Mouse (Mus musculus): ENCODE measurements at regions not wholly inside any gene's neighbourhood (a gene's known extent, or its start where the extent isn't known, plus 50 kb on each side); places are given as distances from the start of the nearest gene placed in this dataset.

DNA sequence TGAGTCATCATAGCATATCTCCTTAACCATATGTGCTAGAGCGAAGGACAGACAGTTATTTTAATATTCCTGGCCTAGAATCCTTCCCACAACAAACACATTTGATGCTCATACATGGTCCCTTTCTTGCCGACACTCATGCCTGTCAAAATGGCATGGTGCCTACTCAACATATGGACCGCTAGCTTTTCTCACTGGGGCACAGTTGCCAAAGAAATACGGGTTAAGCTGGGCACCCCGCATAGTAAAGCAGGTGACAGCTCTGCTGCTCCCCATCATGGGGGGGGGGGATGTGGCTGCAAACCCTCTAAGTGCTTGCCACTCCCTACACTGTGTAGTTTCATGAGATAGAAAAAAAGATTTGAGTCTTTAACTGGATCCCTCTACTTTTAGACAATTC lies 90.7 kb upstream of the Galnt5 start:
- Histone ChIP-seq H3K9me3 (ENCODE audit: low read length) (no peaks in the 10 kb centered on the region), H3K4me2 (ENCODE audit: low read depth, low read length) (no peak overlapping the region), H3K9ac (replicated peaks; ENCODE audit: low read length) (no peak overlapping the region), H3K27ac (no peak overlapping the region), H3K27me3 (ENCODE audit: insufficient read depth, low read length) (no peaks in the 10 kb centered on the region), H3K4me1 (ENCODE audit: insufficient read depth, low read length) (no peaks in the 10 kb centered on the region), H3K36me3 (ENCODE audit: insufficient read depth, low read length) (no peaks in the 10 kb centered on the region), H3K4me3 (ENCODE audit: low read length) (no peak overlapping the region)
- DNase-seq (ENCODE audit: low spot score) (peak; percentile 70), ATAC-seq (peak; percentile 80)
- no peak for TF ChIP-seq CTCF (IDR thresholded peaks at IDR 0.05; ENCODE audit: low read depth)
- 50% methylated on average over 5 of the region's 5 CpGs for WGBS

GRCm38 (mm10) chr2:57909706-57910105 lies 88.0 kb upstream of the Galnt5 start:
- Histone ChIP-seq H3K4me1 (ENCODE audit: insufficient read depth, low read length) (no peaks in the 10 kb centered on the region), H3K9me3 (ENCODE audit: low read length) (no peaks in the 10 kb centered on the region), H3K36me3 (ENCODE audit: insufficient read depth, low read length) (no peaks in the 10 kb centered on the region), H3K4me3 (ENCODE audit: low read length) (no peak overlapping the region), H3K4me2 (ENCODE audit: low read depth, low read length) (no peak overlapping the region), H3K27ac (no peak overlapping the region), H3K27me3 (ENCODE audit: insufficient read depth, low read length) (no peaks in the 10 kb centered on the region), H3K9ac (replicated peaks; ENCODE audit: low read length) (no peak overlapping the region)
- ATAC-seq (no peak), DNase-seq (ENCODE audit: low spot score) (peak; percentile 39)
- TF ChIP-seq CTCF (IDR thresholded peaks at IDR 0.05; ENCODE audit: low read depth): no peak
- WGBS: 59% methylated on average over 4 of the region's 4 CpGs

GRCm38 (mm10) chr2:57916375-57917023 lies 81.2 kb upstream of the Galnt5 start:
- Histone ChIP-seq H3K27me3 (ENCODE audit: insufficient read depth, low read length) (no peaks in the 10 kb centered on the region), H3K4me3 (ENCODE audit: low read length) (no peak overlapping the region), H3K36me3 (ENCODE audit: insufficient read depth, low read length) (no peaks in the 10 kb centered on the region), H3K4me1 (ENCODE audit: insufficient read depth, low read length) (no peaks in the 10 kb centered on the region), H3K27ac (no peak overlapping the region), H3K4me2 (ENCODE audit: low read depth, low read length) (no peak overlapping the region), H3K9ac (replicated peaks; ENCODE audit: low read length) (no peak overlapping the region), H3K9me3 (ENCODE audit: low read length) (no peaks in the 10 kb centered on the region)
- ATAC-seq (no peak), DNase-seq (ENCODE audit: low spot score) (peak; percentile 46)
- WGBS: 38% methylated on average over 15 of the region's 15 CpGs
- no peak for TF ChIP-seq CTCF (IDR thresholded peaks at IDR 0.05; ENCODE audit: low read depth)

- no peaks in the 10 kb centered on the region for H3K36me3 ChIP-seq (ENCODE audit: insufficient read depth, low read length)
- no peak for DNase-seq (ENCODE audit: low spot score)
- H3K27me3 ChIP-seq (ENCODE audit: insufficient read depth, low read length): no peaks in the 10 kb centered on the region
- no peak overlapping the region for H3K9ac ChIP-seq (replicated peaks; ENCODE audit: low read length)
- no peaks in the 10 kb centered on the region for H3K9me3 ChIP-seq (ENCODE audit: low read length)
- H3K4me2 ChIP-seq (ENCODE audit: low read depth, low read length): no peak overlapping the region
- no peak for ATAC-seq
- no peak overlapping the region for H3K27ac ChIP-seq
- no peak overlapping the region for H3K4me3 ChIP-seq (ENCODE audit: low read length)
- H3K4me1 ChIP-seq (ENCODE audit: insufficient read depth, low read length): no peaks in the 10 kb centered on the region
- 88% methylated on average over 6 of the region's 6 CpGs for WGBS
- TF ChIP-seq CTCF (IDR thresholded peaks at IDR 0.05; ENCODE audit: low read depth): no peak
Measured at GRCm38 (mm10) chr2:57917721-57918120, 80.0 kb upstream of the Galnt5 start.

DNA sequence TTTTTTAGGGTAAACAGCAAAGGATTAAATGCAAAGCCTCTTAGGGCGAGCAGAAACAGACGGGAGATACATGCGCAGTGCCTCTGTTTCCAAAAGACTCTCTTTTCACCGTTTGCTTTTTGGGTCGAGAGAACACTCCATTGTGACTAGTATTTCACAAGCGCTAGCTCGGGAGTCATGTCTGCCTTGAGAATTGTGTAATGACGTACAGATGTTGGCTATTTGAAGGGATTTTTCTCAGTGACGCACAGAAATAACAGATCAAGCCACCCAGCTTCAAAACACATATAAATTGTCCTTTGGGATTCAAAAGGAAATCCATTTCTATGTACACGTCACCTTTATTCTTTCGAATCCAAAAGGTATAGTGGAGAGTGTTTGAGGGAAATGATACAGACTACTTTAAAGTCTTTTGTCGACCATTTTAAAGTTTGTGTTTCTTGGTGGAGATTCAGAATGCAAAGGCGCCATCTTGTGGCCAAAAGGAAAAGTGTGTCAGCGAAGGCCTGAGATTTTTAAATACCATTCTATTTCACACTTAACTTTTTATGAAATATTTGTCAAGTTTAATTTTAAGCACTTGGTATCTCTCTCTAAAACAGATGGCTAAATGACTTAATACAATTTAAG lies 78.5 kb upstream of the Galnt5 start:
- Histone ChIP-seq H3K4me1 (ENCODE audit: insufficient read depth, low read length) (no peaks in the 10 kb centered on the region), H3K36me3 (ENCODE audit: insufficient read depth, low read length) (no peaks in the 10 kb centered on the region), H3K9me3 (ENCODE audit: low read length) (no peaks in the 10 kb centered on the region), H3K9ac (replicated peaks; ENCODE audit: low read length) (no peak overlapping the region), H3K27ac (no peak overlapping the region), H3K27me3 (ENCODE audit: insufficient read depth, low read length) (no peaks in the 10 kb centered on the region), H3K4me3 (ENCODE audit: low read length) (no peak overlapping the region), H3K4me2 (ENCODE audit: low read depth, low read length) (peak overlapping the region; percentile 36; the same call in 1 of the 2 replicates)
- no peak for ATAC-seq
- 44% methylated on average over 14 of the region's 14 CpGs for WGBS
- TF ChIP-seq CTCF (IDR thresholded peaks at IDR 0.05; ENCODE audit: low read depth): peak; percentile 80
- DNase-seq (ENCODE audit: low spot score): peak; percentile 76

DNA sequence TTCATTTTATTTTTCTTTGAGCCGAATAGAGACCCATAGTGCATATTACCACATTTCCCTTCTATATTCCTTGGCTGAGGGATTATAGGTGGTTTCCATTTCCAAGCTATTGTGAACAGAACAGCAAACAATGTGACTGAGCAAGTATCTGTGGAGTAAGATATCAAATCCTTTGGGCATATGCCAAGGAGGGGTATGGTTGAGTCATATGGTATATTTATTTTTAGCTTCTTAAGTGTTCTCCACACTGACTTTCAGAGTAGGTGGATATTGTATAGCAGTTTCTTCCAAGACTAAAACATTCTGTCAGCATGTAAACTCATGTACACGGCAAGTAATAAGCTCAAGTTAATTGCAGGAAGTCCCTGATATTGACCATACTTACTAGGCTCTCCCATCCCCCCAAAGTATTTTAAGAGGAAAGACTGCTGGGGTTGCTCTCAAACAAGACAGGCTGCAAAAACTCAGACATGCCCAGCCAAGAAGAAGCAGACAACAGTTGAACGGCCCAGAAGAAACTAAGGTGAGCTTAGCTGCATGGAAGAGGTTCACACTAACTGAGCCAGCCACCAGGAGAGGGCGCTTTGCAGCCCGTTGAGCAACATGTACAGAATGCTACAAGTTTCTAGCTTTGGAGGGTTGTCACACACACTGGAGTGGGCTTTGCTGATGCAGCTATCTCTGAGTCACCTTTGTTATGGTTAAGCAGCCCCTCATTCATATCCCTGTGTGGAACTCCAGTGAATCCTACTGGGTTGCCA lies 63.4 kb upstream of the Galnt5 start:
- H3K27ac ChIP-seq: no peak overlapping the region
- no peaks in the 10 kb centered on the region for H3K27me3 ChIP-seq (ENCODE audit: insufficient read depth, low read length)

More for the DNA sequence above, 63.4 kb upstream of the Galnt5 start:
- Histone ChIP-seq H3K9ac (replicated peaks; ENCODE audit: low read length) (no peak overlapping the region), H3K36me3 (ENCODE audit: insufficient read depth, low read length) (no peaks in the 10 kb centered on the region), H3K9me3 (ENCODE audit: low read length) (no peaks in the 10 kb centered on the region), H3K4me2 (ENCODE audit: low read depth, low read length) (no peak overlapping the region), H3K4me3 (ENCODE audit: low read length) (no peak overlapping the region), H3K4me1 (ENCODE audit: insufficient read depth, low read length) (no peaks in the 10 kb centered on the region)
- no peak for TF ChIP-seq CTCF (IDR thresholded peaks at IDR 0.05; ENCODE audit: low read depth)
- DNase-seq (ENCODE audit: low spot score) (no peak), ATAC-seq (no peak)
- WGBS: 62% methylated on average over 5 of the region's 5 CpGs
